Mouse (Mus musculus): ENCODE data around the gene Tifa. TPM values are rescaled to one million over a fixed set of nuclear protein-coding genes. Genes with fewer than 3 reads are reported as not detected.

Tifa gene
- total RNA-seq, 2 experiments from 2014 or later, result 4.8 to 6.6 TPM

- no peak for DNase-seq (ENCODE audit: low spot score in 2 of 2)
Observed at GRCm38 (mm10) chr3:127862479-127862878, 72.9 kb downstream of the Tifa start.

GRCm38 (mm10) chr3:127863571-127863970 lies 74.0 kb downstream of the Tifa start:
- no peak for DNase-seq (ENCODE audit: low spot score in 2 of 2)

GRCm38 (mm10) chr3:127864242-127864641 lies 74.6 kb downstream of the Tifa start:
- DNase-seq (ENCODE audit: low spot score in 2 of 2), result no peak

GRCm38 (mm10) chr3:127868046-127868758 lies 78.6 kb downstream of the Tifa start:
- no peak for DNase-seq (ENCODE audit: low spot score in 2 of 2)

- no peak for DNase-seq (ENCODE audit: low spot score in 2 of 2)
Observed at GRCm38 (mm10) chr3:127868880-127869279, 79.3 kb downstream of the Tifa start.

GRCm38 (mm10) chr3:127871575-127871974 lies 82.0 kb downstream of the Tifa start:
- DNase-seq (ENCODE audit: low spot score in 2 of 2), result no peak

- DNase-seq (ENCODE audit: low spot score in 2 of 2), result no peak
Observed at GRCm38 (mm10) chr3:127874254-127874883, 84.8 kb downstream of the Tifa start.

GRCm38 (mm10) chr3:127875059-127875458 lies 85.5 kb downstream of the Tifa start:
- DNase-seq (ENCODE audit: low spot score in 2 of 2), result no peak

GRCm38 (mm10) chr3:127875509-127875908 lies 85.9 kb downstream of the Tifa start:
- DNase-seq (ENCODE audit: low spot score in 2 of 2), result no peak

GRCm38 (mm10) chr3:127879968-127880367 lies 90.4 kb downstream of the Tifa start:
- DNase-seq (ENCODE audit: low spot score in 2 of 2), result no peak

GRCm38 (mm10) chr3:127881684-127882083 lies 92.1 kb downstream of the Tifa start:
- DNase-seq (ENCODE audit: low spot score in 2 of 2), result no peak

Other genes starting within 250 kb of the Tifa start
- 10 to 100 TPM; 36.1 to 38.3 TPM for gene Larp7, start 236.5 kb upstream of the Tifa start, total RNA-seq (2021)
- gene Zgrf1, start 236.3 kb upstream of the Tifa start, total RNA-seq (2021), result 1 to 10 TPM; 8.6 to 9.4 TPM
- not detected for gene Neurog2, start 156.7 kb upstream of the Tifa start, total RNA-seq (2021)
- gene Alpk1, start 9.3 kb upstream of the Tifa start, total RNA-seq (2021), result 10 to 100 TPM in 1 of 2 experiments, 1 to 10 TPM in 1; 8.4 to 10.0 TPM
- gene Ap1ar, start 47.7 kb downstream of the Tifa start, total RNA-seq (2021), result 10 to 100 TPM; 31.3 to 40.7 TPM
- gene Fam241a, start 106.5 kb downstream of the Tifa start, total RNA-seq (2021), result 1 to 10 TPM; 4.7 to 6.5 TPM

Measured in adrenal gland, postnatal 4 days (tissue).